Mouse (Mus musculus) limb, embryonic 13.5 days (tissue): ENCODE results near the gene Gm14399. TPM values are rescaled to one million over a fixed set of nuclear protein-coding genes. Genes with fewer than 3 reads are reported as not detected.
"Not testable (repeated sequence)": the region's sequence is repeated elsewhere in the genome, so short reads cannot be mapped to it uniquely, and the experiment has no call there.

ENCODE experiments used
- ATAC-seq: fragments of 200-750 bp; cut with Nextera tagmentation; 2 replicates; pipeline ENCODE4 v1.8.0; 2017; ENCODE audit warnings: low read depth, moderate number of reproducible peaks, moderate TSS enrichment; ENCODE audit not compliant: low FRiP score
- H3K27ac ChIP-seq: fragments of 300-500 bp; sonication (generic); 2 replicates; pipeline ENCODE4 v1.5.1; 2015; ENCODE audit warnings: inconsistent platforms, mild to moderate bottlenecking, moderate library complexity
- H3K27me3 ChIP-seq: fragments of 300-500 bp; sonication (generic); 2 replicates; pipeline ENCODE4 v1.6.1; 2015; ENCODE audit warnings: mild to moderate bottlenecking, inconsistent platforms
- H3K36me3 ChIP-seq: fragments of 300-500 bp; sonication (generic); 2 replicates; pipeline ENCODE4 v1.6.1; 2015; ENCODE audit warnings: inconsistent platforms, mild to moderate bottlenecking, moderate library complexity
- H3K4me1 ChIP-seq: fragments of 300-500 bp; sonication (generic); 2 replicates; pipeline ENCODE4 v1.6.1; 2015; ENCODE audit warnings: inconsistent platforms
- H3K4me2 ChIP-seq: fragments of 300-500 bp; sonication (generic); replicated peaks from 2 replicates; pipeline ENCODE4 v1.6.1; 2015; ENCODE audit warnings: inconsistent platforms, mild to moderate bottlenecking, moderate library complexity
- H3K4me3 ChIP-seq: fragments of 300-500 bp; sonication (generic); 2 replicates; pipeline ENCODE4 v1.5.1; 2015; ENCODE audit warnings: moderate library complexity, mild to moderate bottlenecking, inconsistent platforms
- H3K9ac ChIP-seq: fragments of 300-500 bp; sonication (generic); 2 replicates; pipeline ENCODE4 v1.6.1; 2015; ENCODE audit warnings: mild to moderate bottlenecking, inconsistent platforms
- H3K9me3 ChIP-seq: fragments of 300-500 bp; sonication (generic); 2 replicates; pipeline ENCODE4 v1.6.1; 2016; ENCODE audit warnings: inconsistent platforms
- WGBS: fragments of 180-500 bp; shearing (Covaris S2); methylation state at CpG from one replicate; pipeline ENCODE4 v1.1.7; 2015; 5-methylcytosine and 5-hydroxymethylcytosine counted together
- polyA plus RNA-seq: library from polyadenylated mRNA; unstranded; fragments of >200 nt; fragmentation: Nextera tagmentation; extraction: Ambion mirVana; gene quantifications from 2 replicates; pipeline ENCODE4 v1.2.1, GENCODE M21; 2015

The Gm14399 gene
- polyA plus RNA-seq, 1 experiment from 2014 or later = 4.0 TPM

DNA sequence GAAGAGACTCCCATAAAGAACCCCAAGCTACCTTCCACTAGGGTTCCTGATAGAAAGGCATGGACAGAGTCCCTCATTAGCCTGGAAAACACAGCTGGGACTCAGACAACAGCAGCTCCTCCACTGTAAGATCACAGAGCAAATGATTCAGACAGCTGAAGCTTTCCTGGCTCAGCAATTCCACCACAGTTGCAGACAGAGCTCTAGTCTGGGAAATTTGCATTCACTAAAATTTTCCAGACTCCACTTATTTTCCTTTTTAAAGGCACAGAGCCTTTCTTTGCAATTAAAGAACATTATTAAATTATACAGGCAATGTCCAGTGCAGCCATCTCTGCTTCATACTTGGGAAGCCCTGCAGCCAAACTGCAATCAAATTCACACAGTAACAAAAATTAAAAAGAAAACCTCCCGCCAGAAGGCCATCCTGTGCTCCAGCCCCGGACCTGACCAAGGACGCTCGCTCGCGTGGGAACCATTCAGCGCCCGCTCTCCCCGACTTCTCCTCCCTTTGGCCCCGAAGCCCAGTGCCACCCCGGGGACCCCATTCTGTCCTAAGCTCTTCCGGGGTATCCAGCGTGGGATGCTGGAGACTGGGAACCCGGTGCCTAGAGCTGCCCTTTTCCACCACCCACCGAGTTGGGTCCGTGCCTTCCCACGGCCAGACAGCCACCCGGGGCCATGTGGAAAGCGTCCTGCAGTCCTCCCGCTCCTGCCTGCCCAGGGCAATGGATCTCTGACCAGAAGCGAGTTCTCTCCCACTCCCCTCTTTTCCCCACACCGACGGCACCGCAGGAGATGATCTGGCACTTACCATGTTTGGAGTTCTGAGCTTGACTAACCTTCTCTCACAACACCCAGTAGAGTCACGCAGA is 457 bp downstream of the Gm14399 start:
- WGBS = 2% methylated on average over 25 of the region's 25 CpGs
- peak overlapping the region; percentile 53; the same call in 1 of the 2 replicates for H3K9ac ChIP-seq
- not testable (repeated sequence) for ATAC-seq

DNA sequence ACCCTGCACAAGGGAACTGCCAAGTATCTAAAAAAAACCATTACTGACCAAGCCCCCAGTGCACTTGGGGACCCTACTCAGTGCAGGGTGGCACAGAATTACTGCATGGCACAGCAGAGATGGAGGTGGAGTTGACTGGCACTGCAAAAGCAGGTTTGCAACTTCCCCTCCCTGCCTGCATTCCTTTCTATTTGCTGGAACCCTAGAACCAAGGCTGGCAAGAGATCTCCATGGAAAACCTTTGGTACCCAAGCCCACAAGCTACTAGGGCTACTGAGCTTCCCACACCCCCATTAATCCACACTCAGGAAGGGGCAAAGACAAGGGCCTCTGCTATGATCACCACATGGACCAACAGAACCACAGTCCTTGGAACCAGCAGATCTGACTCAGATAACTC is 1.2 kb downstream of the Gm14399 start:
- H3K9ac ChIP-seq, H3K27me3 ChIP-seq, H3K36me3 ChIP-seq, H3K4me2 ChIP-seq, H3K27ac ChIP-seq, H3K4me3 ChIP-seq, ATAC-seq, H3K4me1 ChIP-seq, H3K9me3 ChIP-seq: not testable (repeated sequence)

More for the DNA sequence above, 457 bp downstream of the Gm14399 start:
- peak overlapping the region; percentile 49 for H3K4me3 ChIP-seq
- not testable (repeated sequence) for H3K36me3 ChIP-seq, H3K9me3 ChIP-seq, H3K27me3 ChIP-seq, H3K27ac ChIP-seq, H3K4me1 ChIP-seq
- peak overlapping the region; percentile 55 for H3K4me2 ChIP-seq

Other genes starting within 250 kb of the Gm14399 start
- 0.15 and 0.33 TPM in 2 replicates for gene Gm14444, start 131.8 kb downstream of the Gm14399 start, polyA plus RNA-seq
- 0.46 and 1.0 TPM in 2 replicates for gene Gm14393, start 74.2 kb downstream of the Gm14399 start, polyA plus RNA-seq
- 1.3 and 1.5 TPM in 2 replicates for gene Gm14443, start 33.9 kb upstream of the Gm14399 start, polyA plus RNA-seq
- gene Gm14391, start 64.9 kb upstream of the Gm14399 start, polyA plus RNA-seq = 8.1 and 13.2 TPM in 2 replicates
- gene Gm14440, start 133.1 kb upstream of the Gm14399 start, polyA plus RNA-seq = 3.6 TPM in 1 of 2 replicates, not detected in the other
- gene Gm4631, start 196.2 kb upstream of the Gm14399 start, polyA plus RNA-seq = 17.3 and 20.5 TPM in 2 replicates
- 4.8 and 4.9 TPM in 2 replicates for gene Zfp968, start 230.4 kb upstream of the Gm14399 start, polyA plus RNA-seq